Mouse (Mus musculus): Measurements from ENCODE around the gene Nr4a3. TPM values are rescaled to one million over a fixed set of nuclear protein-coding genes. Genes with fewer than 3 reads are reported as not detected.

Gene Nr4a3
- polyA plus RNA-seq, 1 experiment from 2014 or later = 7.7 TPM

DNA sequence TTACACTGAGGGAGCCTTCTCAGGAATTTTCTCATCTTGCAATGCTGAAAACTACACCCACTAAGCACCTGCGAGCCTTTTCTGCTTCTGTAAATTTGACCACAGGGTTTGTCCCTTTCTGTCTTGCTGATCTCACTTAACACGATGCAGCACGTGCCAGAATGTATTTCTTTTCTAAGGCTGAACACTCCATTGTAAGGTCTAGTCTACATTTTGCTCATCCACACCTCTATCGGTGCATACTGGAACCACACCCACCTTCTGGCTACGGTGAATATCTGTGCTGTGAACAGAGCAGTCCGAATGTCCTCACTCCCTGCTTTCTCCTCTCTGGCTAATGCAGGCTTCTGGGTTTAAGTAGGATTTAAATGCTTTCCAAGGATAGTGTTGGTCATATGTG lies 42.5 kb downstream of the Nr4a3 start:
- ATAC-seq = no peak
- 85% methylated on average over 6 of the region's 6 CpGs for WGBS

DNA sequence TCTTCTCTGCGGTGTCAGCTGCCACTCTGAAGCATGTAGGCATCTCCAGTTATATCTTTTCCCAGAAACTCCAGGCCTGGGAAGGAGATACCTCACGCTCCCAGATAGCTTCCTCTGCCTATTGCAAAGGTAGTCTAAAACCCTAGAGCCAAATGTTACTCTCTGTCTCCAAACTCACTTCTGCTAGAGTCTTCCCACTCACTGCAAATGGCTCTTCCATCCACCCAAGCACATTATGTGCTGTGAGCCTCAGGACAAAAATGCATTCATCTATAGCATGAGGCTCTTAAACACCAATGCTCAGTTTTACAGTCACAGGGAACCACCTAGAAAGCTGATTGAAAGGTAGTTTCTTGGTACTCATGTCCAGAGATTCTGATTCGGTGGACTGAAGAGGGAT lies 48.3 kb downstream of the Nr4a3 start:
- ATAC-seq = no peak
- H3K9me3 ChIP-seq (ENCODE audit: control insufficient read depth, low read length) = no peaks in the 10 kb centered on the region
- no peak overlapping the region for H3K4me2 ChIP-seq (ENCODE audit: low read length)
- H3K27ac ChIP-seq (ENCODE audit: low read length) = no peak overlapping the region
- no peaks in the 10 kb centered on the region for H3K36me3 ChIP-seq (ENCODE audit: control insufficient read depth, insufficient read depth)
- H3K4me1 ChIP-seq (replicated peaks; ENCODE audit: control insufficient read depth, insufficient read depth, low read length) = no peaks in the 10 kb centered on the region
- H3K9ac ChIP-seq (replicated peaks; ENCODE audit: low read depth, low read length) = no peak overlapping the region
- 82% methylated on average over 3 of the region's 3 CpGs for WGBS
- H3K27me3 ChIP-seq (replicated peaks; ENCODE audit: control insufficient read depth, insufficient read depth, low read length) = no peaks in the 10 kb centered on the region
- no peak overlapping the region for H3K4me3 ChIP-seq (replicated peaks; ENCODE audit: low read length)

More for the DNA sequence above, 42.5 kb downstream of the Nr4a3 start:
- no peaks in the 10 kb centered on the region for H3K27me3 ChIP-seq (replicated peaks; ENCODE audit: control insufficient read depth, insufficient read depth, low read length)
- no peaks in the 10 kb centered on the region for H3K36me3 ChIP-seq (ENCODE audit: control insufficient read depth, insufficient read depth)
- no peak overlapping the region for H3K27ac ChIP-seq (ENCODE audit: low read length)
- H3K9me3 ChIP-seq (ENCODE audit: control insufficient read depth, low read length) = no peaks in the 10 kb centered on the region
- no peak overlapping the region for H3K9ac ChIP-seq (replicated peaks; ENCODE audit: low read depth, low read length)
- no peak overlapping the region for H3K4me2 ChIP-seq (ENCODE audit: low read length)
- H3K4me3 ChIP-seq (replicated peaks; ENCODE audit: low read length) = no peak overlapping the region
- H3K4me1 ChIP-seq (replicated peaks; ENCODE audit: control insufficient read depth, insufficient read depth, low read length) = no peaks in the 10 kb centered on the region

GRCm38 (mm10) chr4:48100217-48100616 lies 55.3 kb downstream of the Nr4a3 start:
- ATAC-seq = no peak
- no peak overlapping the region for H3K4me3 ChIP-seq (replicated peaks; ENCODE audit: low read length)
- H3K36me3 ChIP-seq (ENCODE audit: control insufficient read depth, insufficient read depth) = no peaks in the 10 kb centered on the region
- H3K4me2 ChIP-seq (ENCODE audit: low read length) = no peak overlapping the region
- H3K27ac ChIP-seq (ENCODE audit: low read length) = no peak overlapping the region
- H3K9me3 ChIP-seq (ENCODE audit: control insufficient read depth, low read length) = no peaks in the 10 kb centered on the region
- no peaks in the 10 kb centered on the region for H3K4me1 ChIP-seq (replicated peaks; ENCODE audit: control insufficient read depth, insufficient read depth, low read length)
- WGBS = 89% methylated on average over 8 of the region's 8 CpGs
- no peaks in the 10 kb centered on the region for H3K27me3 ChIP-seq (replicated peaks; ENCODE audit: control insufficient read depth, insufficient read depth, low read length)
- no peak overlapping the region for H3K9ac ChIP-seq (replicated peaks; ENCODE audit: low read depth, low read length)

- H3K4me3 ChIP-seq (replicated peaks; ENCODE audit: low read length) = no peak overlapping the region
Measured at GRCm38 (mm10) chr4:48101981-48102380, 57.0 kb downstream of the Nr4a3 start.

GRCm38 (mm10) chr4:48105387-48105786 lies 60.4 kb downstream of the Nr4a3 start:
- H3K36me3 ChIP-seq (ENCODE audit: control insufficient read depth, insufficient read depth) = no peaks in the 10 kb centered on the region
- WGBS = 66% methylated on average over 5 of the region's 5 CpGs
- H3K4me2 ChIP-seq (ENCODE audit: low read length) = no peak overlapping the region
- no peak for ATAC-seq
- no peak overlapping the region for H3K4me3 ChIP-seq (replicated peaks; ENCODE audit: low read length)
- H3K4me1 ChIP-seq (replicated peaks; ENCODE audit: control insufficient read depth, insufficient read depth, low read length) = 0 out of 2 replicates have a peak, but pooled peaks cover 3% of the 10 kb centered on the region
- H3K27ac ChIP-seq (ENCODE audit: low read length) = no peak overlapping the region
- H3K27me3 ChIP-seq (replicated peaks; ENCODE audit: control insufficient read depth, insufficient read depth, low read length) = no peaks in the 10 kb centered on the region
- H3K9ac ChIP-seq (replicated peaks; ENCODE audit: low read depth, low read length) = no peak overlapping the region
- H3K9me3 ChIP-seq (ENCODE audit: control insufficient read depth, low read length) = no peaks in the 10 kb centered on the region

More at GRCm38 (mm10) chr4:48101981-48102380, 57.0 kb downstream of the Nr4a3 start:
- no peak overlapping the region for H3K9ac ChIP-seq (replicated peaks; ENCODE audit: low read depth, low read length)
- H3K9me3 ChIP-seq (ENCODE audit: control insufficient read depth, low read length) = no peaks in the 10 kb centered on the region
- no peaks in the 10 kb centered on the region for H3K36me3 ChIP-seq (ENCODE audit: control insufficient read depth, insufficient read depth)
- H3K27me3 ChIP-seq (replicated peaks; ENCODE audit: control insufficient read depth, insufficient read depth, low read length) = no peaks in the 10 kb centered on the region
- H3K4me2 ChIP-seq (ENCODE audit: low read length) = no peak overlapping the region
- no peak for ATAC-seq
- H3K27ac ChIP-seq (ENCODE audit: low read length) = no peak overlapping the region
- 0 out of 2 replicates have a peak, but pooled peaks cover 3% of the 10 kb centered on the region for H3K4me1 ChIP-seq (replicated peaks; ENCODE audit: control insufficient read depth, insufficient read depth, low read length)
- 78% methylated on average over 2 of the region's 2 CpGs for WGBS

DNA sequence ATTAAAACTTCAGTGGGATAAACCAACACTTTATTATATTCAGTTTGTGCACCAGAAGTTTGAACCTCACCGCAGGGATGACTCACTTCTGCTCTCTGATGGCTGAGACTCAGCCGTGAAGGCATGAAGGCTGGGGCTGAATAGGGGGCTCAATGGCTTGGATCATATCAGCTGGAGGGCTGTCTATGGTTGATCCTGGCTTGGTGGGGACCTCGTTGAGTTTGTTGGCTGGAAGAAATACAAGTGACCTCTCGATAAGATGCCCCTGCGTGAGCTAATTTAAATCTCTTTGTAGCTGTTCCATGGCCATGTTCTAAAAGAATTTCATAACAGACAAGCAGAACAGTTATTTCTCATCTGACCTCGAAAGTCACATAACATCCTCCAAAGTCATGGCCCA lies 62.1 kb downstream of the Nr4a3 start:
- H3K27me3 ChIP-seq (replicated peaks; ENCODE audit: control insufficient read depth, insufficient read depth, low read length) = no peaks in the 10 kb centered on the region
- WGBS = 86% methylated on average over 6 of the region's 6 CpGs
- H3K9me3 ChIP-seq (ENCODE audit: control insufficient read depth, low read length) = no peaks in the 10 kb centered on the region

GRCm38 (mm10) chr4:48108591-48108990 lies 63.6 kb downstream of the Nr4a3 start:
- H3K27me3 ChIP-seq (replicated peaks; ENCODE audit: control insufficient read depth, insufficient read depth, low read length) = no peaks in the 10 kb centered on the region
- no peak overlapping the region for H3K4me3 ChIP-seq (replicated peaks; ENCODE audit: low read length)
- 76% methylated on average over 2 of the region's 2 CpGs for WGBS
- H3K27ac ChIP-seq (ENCODE audit: low read length) = no peak overlapping the region
- no peak overlapping the region for H3K4me2 ChIP-seq (ENCODE audit: low read length)
- no peaks in the 10 kb centered on the region for H3K9me3 ChIP-seq (ENCODE audit: control insufficient read depth, low read length)
- H3K36me3 ChIP-seq (ENCODE audit: control insufficient read depth, insufficient read depth) = no peaks in the 10 kb centered on the region
- ATAC-seq = no peak
- 0 out of 2 replicates have a peak, but pooled peaks cover 3% of the 10 kb centered on the region for H3K4me1 ChIP-seq (replicated peaks; ENCODE audit: control insufficient read depth, insufficient read depth, low read length)
- H3K9ac ChIP-seq (replicated peaks; ENCODE audit: low read depth, low read length) = no peak overlapping the region

More for the DNA sequence above, 62.1 kb downstream of the Nr4a3 start:
- ATAC-seq = no peak
- Histone ChIP-seq H3K4me1 (replicated peaks; ENCODE audit: control insufficient read depth, insufficient read depth, low read length) (0 out of 2 replicates have a peak, but pooled peaks cover 3% of the 10 kb centered on the region), H3K36me3 (ENCODE audit: control insufficient read depth, insufficient read depth) (no peaks in the 10 kb centered on the region), H3K27ac (ENCODE audit: low read length) (no peak overlapping the region), H3K4me2 (ENCODE audit: low read length) (no peak overlapping the region), H3K4me3 (replicated peaks; ENCODE audit: low read length) (no peak overlapping the region), H3K9ac (replicated peaks; ENCODE audit: low read depth, low read length) (no peak overlapping the region)

- Histone ChIP-seq H3K9me3 (ENCODE audit: control insufficient read depth, low read length) (no peaks in the 10 kb centered on the region), H3K9ac (replicated peaks; ENCODE audit: low read depth, low read length) (no peak overlapping the region), H3K4me2 (ENCODE audit: low read length) (no peak overlapping the region), H3K27me3 (replicated peaks; ENCODE audit: control insufficient read depth, insufficient read depth, low read length) (no peaks in the 10 kb centered on the region), H3K4me3 (replicated peaks; ENCODE audit: low read length) (no peak overlapping the region), H3K4me1 (replicated peaks; ENCODE audit: control insufficient read depth, insufficient read depth, low read length) (0 out of 2 replicates have a peak, but pooled peaks cover 2% of the 10 kb centered on the region), H3K36me3 (ENCODE audit: control insufficient read depth, insufficient read depth) (no peaks in the 10 kb centered on the region), H3K27ac (ENCODE audit: low read length) (no peak overlapping the region)
- 69% methylated on average over 3 of the region's 3 CpGs for WGBS
- no peak for ATAC-seq
Measured at GRCm38 (mm10) chr4:48110331-48110730, 65.4 kb downstream of the Nr4a3 start.

GRCm38 (mm10) chr4:48116191-48116590 lies 71.2 kb downstream of the Nr4a3 start:
- ATAC-seq = no peak
- WGBS = 60% methylated on average over 4 of the region's 4 CpGs
- no peaks in the 10 kb centered on the region for H3K4me1 ChIP-seq (replicated peaks; ENCODE audit: control insufficient read depth, insufficient read depth, low read length)

GRCm38 (mm10) chr4:48124416-48124772 lies 79.4 kb downstream of the Nr4a3 start:
- no peak overlapping the region for H3K27ac ChIP-seq (ENCODE audit: low read length)
- no peaks in the 10 kb centered on the region for H3K27me3 ChIP-seq (replicated peaks; ENCODE audit: control insufficient read depth, insufficient read depth, low read length)
- no peaks in the 10 kb centered on the region for H3K36me3 ChIP-seq (ENCODE audit: control insufficient read depth, insufficient read depth)
- no peak overlapping the region for H3K9ac ChIP-seq (replicated peaks; ENCODE audit: low read depth, low read length)
- peak; percentile 76 for ATAC-seq
- H3K4me3 ChIP-seq (replicated peaks; ENCODE audit: low read length) = peak overlapping the region; percentile 89
- H3K4me2 ChIP-seq (ENCODE audit: low read length) = peak overlapping the region; percentile 84
- no peaks in the 10 kb centered on the region for H3K9me3 ChIP-seq (ENCODE audit: control insufficient read depth, low read length)
- H3K4me1 ChIP-seq (replicated peaks; ENCODE audit: control insufficient read depth, insufficient read depth, low read length) = no peaks in the 10 kb centered on the region; the same call in 1 of the 2 replicates
- WGBS = 4% methylated on average over 9 of the region's 9 CpGs

More at GRCm38 (mm10) chr4:48116191-48116590, 71.2 kb downstream of the Nr4a3 start:
- Histone ChIP-seq H3K4me3 (replicated peaks; ENCODE audit: low read length) (no peak overlapping the region), H3K4me2 (ENCODE audit: low read length) (no peak overlapping the region), H3K27me3 (replicated peaks; ENCODE audit: control insufficient read depth, insufficient read depth, low read length) (no peaks in the 10 kb centered on the region), H3K27ac (ENCODE audit: low read length) (no peak overlapping the region), H3K9me3 (ENCODE audit: control insufficient read depth, low read length) (no peaks in the 10 kb centered on the region), H3K36me3 (ENCODE audit: control insufficient read depth, insufficient read depth) (no peaks in the 10 kb centered on the region), H3K9ac (replicated peaks; ENCODE audit: low read depth, low read length) (no peak overlapping the region)
